Mouse (Mus musculus): ENCODE results near the gene Hemk1. TPM values are rescaled to one million over a fixed set of nuclear protein-coding genes. Genes with fewer than 3 reads are reported as not detected.
A peak's percentile ranks its signal among the peaks of the same experiment; 100 is the strongest.

Gene Hemk1
- polyA plus RNA-seq, 1 experiment: 9.8 TPM

GRCm38 (mm10) chr9:107324799-107325561, 13.2 kb downstream of the Hemk1 start:
- WGBS: 74% methylated on average over 4 of the region's 4 CpGs
- TF ChIP-seq CTCF (IDR thresholded peaks at IDR 0.05; ENCODE audit: extremely low read depth, insufficient read length, insufficient replicate concordance, low read depth, low read length) (no peak), POLR2A (IDR thresholded peaks at IDR 0.05; ENCODE audit: low read depth, low read length) (no peak)

GRCm38 (mm10) chr9:107323558-107323957, 14.6 kb downstream of the Hemk1 start:
- Histone ChIP-seq H3K36me3 (ENCODE audit: control insufficient read depth, insufficient read depth, low read length) (no peaks in the 10 kb centered on the region), H3K27me3 (ENCODE audit: control insufficient read depth, insufficient read depth, low read length) (no peaks in the 10 kb centered on the region), H3K4me3 (ENCODE audit: low read depth, low read length) (no peak overlapping the region), H3K27ac (ENCODE audit: insufficient read depth, low read depth, low read length) (no peak overlapping the region), H3K4me1 (ENCODE audit: control insufficient read depth, insufficient read depth, insufficient read length, low read length) (peaks cover 8% of the 10 kb centered on the region; the same call in 1 of the 2 replicates)
- TF ChIP-seq CTCF (IDR thresholded peaks at IDR 0.05; ENCODE audit: extremely low read depth, insufficient read length, insufficient replicate concordance, low read depth, low read length) (no peak), POLR2A (IDR thresholded peaks at IDR 0.05; ENCODE audit: low read depth, low read length) (no peak)
- 13% methylated on average over 6 of the region's 6 CpGs for WGBS

More at GRCm38 (mm10) chr9:107324799-107325561, 13.2 kb downstream of the Hemk1 start:
- Histone ChIP-seq H3K27ac (ENCODE audit: insufficient read depth, low read depth, low read length) (no peak overlapping the region), H3K36me3 (ENCODE audit: control insufficient read depth, insufficient read depth, low read length) (no peaks in the 10 kb centered on the region), H3K4me3 (ENCODE audit: low read depth, low read length) (no peak overlapping the region), H3K27me3 (ENCODE audit: control insufficient read depth, insufficient read depth, low read length) (no peaks in the 10 kb centered on the region), H3K4me1 (ENCODE audit: control insufficient read depth, insufficient read depth, insufficient read length, low read length) (peaks cover 5% of the 10 kb centered on the region; the same call in 1 of the 2 replicates)

GRCm38 (mm10) chr9:107322461-107323050, 15.6 kb downstream of the Hemk1 start:
- Histone ChIP-seq H3K36me3 (ENCODE audit: control insufficient read depth, insufficient read depth, low read length) (no peaks in the 10 kb centered on the region), H3K27ac (ENCODE audit: insufficient read depth, low read depth, low read length) (no peak overlapping the region), H3K4me1 (ENCODE audit: control insufficient read depth, insufficient read depth, insufficient read length, low read length) (peaks cover 8% of the 10 kb centered on the region; the same call in 1 of the 2 replicates), H3K27me3 (ENCODE audit: control insufficient read depth, insufficient read depth, low read length) (no peaks in the 10 kb centered on the region), H3K4me3 (ENCODE audit: low read depth, low read length) (no peak overlapping the region)
- 63% methylated on average over 8 of the region's 8 CpGs for WGBS
- TF ChIP-seq CTCF (IDR thresholded peaks at IDR 0.05; ENCODE audit: extremely low read depth, insufficient read length, insufficient replicate concordance, low read depth, low read length): no peak
- TF ChIP-seq POLR2A (IDR thresholded peaks at IDR 0.05; ENCODE audit: low read depth, low read length): no peak

GRCm38 (mm10) chr9:107315791-107316190, 22.4 kb downstream of the Hemk1 start:
- peaks cover 18% of the 10 kb centered on the region for H3K4me1 ChIP-seq (ENCODE audit: control insufficient read depth, insufficient read depth, insufficient read length, low read length)
- no peak overlapping the region for H3K27ac ChIP-seq (ENCODE audit: insufficient read depth, low read depth, low read length)
- TF ChIP-seq CTCF (IDR thresholded peaks at IDR 0.05; ENCODE audit: extremely low read depth, insufficient read length, insufficient replicate concordance, low read depth, low read length) (no peak), POLR2A (IDR thresholded peaks at IDR 0.05; ENCODE audit: low read depth, low read length) (no peak)
- H3K4me3 ChIP-seq (ENCODE audit: low read depth, low read length): no peak overlapping the region
- no peaks in the 10 kb centered on the region for H3K36me3 ChIP-seq (ENCODE audit: control insufficient read depth, insufficient read depth, low read length)
- H3K27me3 ChIP-seq (ENCODE audit: control insufficient read depth, insufficient read depth, low read length): no peaks in the 10 kb centered on the region
- WGBS: 26% methylated on average over 2 of the region's 2 CpGs

GRCm38 (mm10) chr9:107313926-107314325, 24.2 kb downstream of the Hemk1 start:
- 89% methylated on average over 3 of the region's 3 CpGs for WGBS
- Histone ChIP-seq H3K27me3 (ENCODE audit: control insufficient read depth, insufficient read depth, low read length) (no peaks in the 10 kb centered on the region), H3K4me3 (ENCODE audit: low read depth, low read length) (no peak overlapping the region), H3K36me3 (ENCODE audit: control insufficient read depth, insufficient read depth, low read length) (no peaks in the 10 kb centered on the region), H3K4me1 (ENCODE audit: control insufficient read depth, insufficient read depth, insufficient read length, low read length) (peaks cover 15% of the 10 kb centered on the region), H3K27ac (ENCODE audit: insufficient read depth, low read depth, low read length) (no peak overlapping the region)
- TF ChIP-seq POLR2A (IDR thresholded peaks at IDR 0.05; ENCODE audit: low read depth, low read length) (no peak), CTCF (IDR thresholded peaks at IDR 0.05; ENCODE audit: extremely low read depth, insufficient read length, insufficient replicate concordance, low read depth, low read length) (no peak)

GRCm38 (mm10) chr9:107312811-107313584, 25.2 kb downstream of the Hemk1 start:
- WGBS: 27% methylated on average over 10 of the region's 10 CpGs
- no peaks in the 10 kb centered on the region for H3K27me3 ChIP-seq (ENCODE audit: control insufficient read depth, insufficient read depth, low read length)
- no peaks in the 10 kb centered on the region for H3K36me3 ChIP-seq (ENCODE audit: control insufficient read depth, insufficient read depth, low read length)
- peaks cover 22% of the 10 kb centered on the region for H3K4me1 ChIP-seq (ENCODE audit: control insufficient read depth, insufficient read depth, insufficient read length, low read length)
- TF ChIP-seq POLR2A (IDR thresholded peaks at IDR 0.05; ENCODE audit: low read depth, low read length) (no peak), CTCF (IDR thresholded peaks at IDR 0.05; ENCODE audit: extremely low read depth, insufficient read length, insufficient replicate concordance, low read depth, low read length) (no peak)
- H3K27ac ChIP-seq (ENCODE audit: insufficient read depth, low read depth, low read length): peak overlapping the region; percentile 71
- no peak overlapping the region for H3K4me3 ChIP-seq (ENCODE audit: low read depth, low read length)
